Mouse (Mus musculus): ENCODE measurements around the gene Igf1r. TPM values are rescaled to one million over a fixed set of nuclear protein-coding genes. Genes with fewer than 3 reads are reported as not detected.

Gene Igf1r
- polyA plus RNA-seq, 1 experiment: 21.3 TPM

DNA sequence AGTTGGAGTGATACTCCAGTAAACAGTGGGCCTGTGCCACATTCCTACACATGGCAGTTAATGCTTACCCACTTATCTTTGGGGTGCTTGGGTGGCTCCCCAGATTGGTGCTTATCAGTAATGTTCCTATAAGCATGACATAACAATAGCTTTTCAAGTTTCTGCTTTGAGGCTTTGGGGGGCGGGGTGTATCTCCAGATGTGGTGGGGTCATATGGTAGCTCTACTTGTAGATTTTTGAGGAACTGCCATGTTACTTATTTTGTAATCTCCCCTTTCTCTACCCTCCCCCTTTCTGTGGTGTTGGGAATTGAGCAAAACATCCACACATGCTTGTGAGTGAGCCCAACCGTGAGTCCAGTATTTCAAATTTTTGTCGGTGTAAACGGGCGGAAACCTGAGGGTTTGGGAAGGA lies 32.4 kb downstream of the Igf1r start:
- WGBS: 7% methylated on average over 5 of the region's 5 CpGs
- Histone ChIP-seq H3K4me3 (replicated peaks; ENCODE audit: control insufficient read depth, low read depth, low read length) (peak overlapping the region; percentile 18), H3K4me1 (ENCODE audit: control insufficient read depth, insufficient read depth, low read length) (peaks cover 9% of the 10 kb centered on the region), H3K27ac (ENCODE audit: control insufficient read depth, insufficient read depth, low read depth, low read length, poor library complexity) (peak overlapping the region; percentile 85)
- TF ChIP-seq POLR2A (IDR thresholded peaks at IDR 0.05; ENCODE audit: borderline replicate concordance, control insufficient read depth, low read depth, low read length): no peak
- TF ChIP-seq CTCF (IDR thresholded peaks at IDR 0.05; ENCODE audit: control insufficient read depth, insufficient read depth, low read length): no peak

DNA sequence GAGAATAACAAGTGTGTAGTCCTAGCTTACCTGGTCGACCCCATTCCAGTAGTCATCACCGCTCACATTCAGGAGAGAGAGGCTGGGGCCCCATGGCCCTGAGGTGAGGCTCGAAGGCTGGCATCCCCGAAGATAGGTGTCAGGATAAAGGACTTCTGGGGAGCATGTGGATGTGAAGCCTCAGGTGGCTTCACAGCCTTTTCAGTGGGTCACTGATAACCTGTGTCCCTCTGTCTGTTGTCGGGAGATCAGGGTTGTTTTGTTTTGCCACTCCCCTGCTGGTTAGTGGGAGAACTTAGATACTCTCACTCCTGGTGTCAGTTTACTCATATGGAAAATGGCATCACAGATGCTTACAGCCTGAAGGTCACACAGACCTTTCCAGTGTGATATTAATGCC lies 32.9 kb downstream of the Igf1r start:
- WGBS: 27% methylated on average over 5 of the region's 5 CpGs
- TF ChIP-seq CTCF (IDR thresholded peaks at IDR 0.05; ENCODE audit: control insufficient read depth, insufficient read depth, low read length): no peak
- no peak for TF ChIP-seq POLR2A (IDR thresholded peaks at IDR 0.05; ENCODE audit: borderline replicate concordance, control insufficient read depth, low read depth, low read length)
- Histone ChIP-seq H3K27ac (ENCODE audit: control insufficient read depth, insufficient read depth, low read depth, low read length, poor library complexity) (peak overlapping the region; percentile 85), H3K4me3 (replicated peaks; ENCODE audit: control insufficient read depth, low read depth, low read length) (peak overlapping the region; percentile 18), H3K4me1 (ENCODE audit: control insufficient read depth, insufficient read depth, low read length) (peaks cover 9% of the 10 kb centered on the region)

DNA sequence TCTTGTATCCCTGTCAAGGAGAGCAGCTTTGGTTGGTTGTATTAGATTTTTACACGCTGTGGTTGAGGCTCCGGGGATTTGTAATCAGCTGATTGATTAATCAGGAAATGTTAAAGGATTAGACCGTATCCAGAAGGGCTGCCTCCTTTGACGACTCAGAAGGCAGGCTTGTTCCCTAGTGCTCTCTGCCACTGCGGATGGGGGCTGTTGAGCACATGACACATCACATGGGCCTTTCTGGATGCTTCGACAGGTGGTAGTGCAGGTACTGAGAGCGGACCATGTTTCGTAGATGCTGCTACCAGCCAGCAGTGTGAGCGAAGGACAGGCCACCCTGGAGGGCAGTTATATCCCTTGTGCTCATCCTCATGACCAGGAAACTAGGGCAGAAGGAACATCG lies 33.6 kb downstream of the Igf1r start:
- WGBS: 81% methylated on average over 10 of the region's 10 CpGs
- Histone ChIP-seq H3K4me3 (replicated peaks; ENCODE audit: control insufficient read depth, low read depth, low read length) (no peak overlapping the region), H3K4me1 (ENCODE audit: control insufficient read depth, insufficient read depth, low read length) (peaks cover 9% of the 10 kb centered on the region), H3K27ac (ENCODE audit: control insufficient read depth, insufficient read depth, low read depth, low read length, poor library complexity) (no peak overlapping the region)
- TF ChIP-seq POLR2A (IDR thresholded peaks at IDR 0.05; ENCODE audit: borderline replicate concordance, control insufficient read depth, low read depth, low read length) (no peak), CTCF (IDR thresholded peaks at IDR 0.05; ENCODE audit: control insufficient read depth, insufficient read depth, low read length) (no peak)

DNA sequence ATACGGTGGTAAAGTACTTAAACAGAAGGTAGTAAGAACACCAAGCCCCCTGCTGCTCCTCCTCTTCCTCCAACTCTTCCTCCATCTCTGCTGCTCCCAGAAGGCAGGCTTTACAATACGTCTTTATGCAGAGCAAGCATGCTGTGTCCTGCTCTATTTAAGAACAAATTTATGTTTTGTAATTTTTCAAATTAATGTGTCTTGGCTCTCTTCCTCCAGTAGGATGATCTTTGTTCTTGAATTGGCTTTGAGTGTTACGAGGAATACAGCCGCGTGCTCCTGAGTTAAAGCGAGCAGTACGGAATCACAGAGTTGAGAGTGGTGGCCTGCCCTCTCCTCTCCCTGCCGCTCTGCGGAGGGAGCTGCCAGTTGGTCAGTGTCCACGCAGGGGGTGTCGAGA lies 34.2 kb downstream of the Igf1r start:
- Histone ChIP-seq H3K27ac (ENCODE audit: control insufficient read depth, insufficient read depth, low read depth, low read length, poor library complexity) (no peak overlapping the region), H3K4me3 (replicated peaks; ENCODE audit: control insufficient read depth, low read depth, low read length) (no peak overlapping the region), H3K4me1 (ENCODE audit: control insufficient read depth, insufficient read depth, low read length) (peaks cover 9% of the 10 kb centered on the region)
- 90% methylated on average over 11 of the region's 11 CpGs for WGBS
- TF ChIP-seq CTCF (IDR thresholded peaks at IDR 0.05; ENCODE audit: control insufficient read depth, insufficient read depth, low read length) (no peak), POLR2A (IDR thresholded peaks at IDR 0.05; ENCODE audit: borderline replicate concordance, control insufficient read depth, low read depth, low read length) (no peak)

DNA sequence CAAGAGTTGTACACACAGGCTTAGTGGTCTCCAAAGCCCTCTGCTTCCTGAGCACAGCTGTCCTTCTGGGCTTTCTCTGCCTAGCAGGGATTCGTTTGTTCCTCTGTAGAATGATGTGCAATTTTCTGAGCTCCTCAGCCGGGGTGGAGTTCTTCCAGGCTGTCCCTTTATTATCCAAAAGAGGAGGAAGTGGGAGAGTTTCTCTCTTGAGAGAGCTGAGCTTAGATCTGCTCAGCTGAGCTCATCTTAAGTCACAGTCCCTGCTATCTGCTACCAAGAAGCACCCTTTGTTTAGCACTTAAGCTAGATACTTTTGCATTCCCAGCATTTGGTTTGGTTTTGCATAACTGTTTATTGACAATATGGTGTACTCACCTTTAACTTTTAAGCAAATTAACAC lies 36.7 kb downstream of the Igf1r start:
- WGBS: 22% methylated on average over 2 of the region's 2 CpGs
- Histone ChIP-seq H3K4me1 (ENCODE audit: control insufficient read depth, insufficient read depth, low read length) (peaks cover 14% of the 10 kb centered on the region), H3K27ac (ENCODE audit: control insufficient read depth, insufficient read depth, low read depth, low read length, poor library complexity) (no peak overlapping the region)

DNA sequence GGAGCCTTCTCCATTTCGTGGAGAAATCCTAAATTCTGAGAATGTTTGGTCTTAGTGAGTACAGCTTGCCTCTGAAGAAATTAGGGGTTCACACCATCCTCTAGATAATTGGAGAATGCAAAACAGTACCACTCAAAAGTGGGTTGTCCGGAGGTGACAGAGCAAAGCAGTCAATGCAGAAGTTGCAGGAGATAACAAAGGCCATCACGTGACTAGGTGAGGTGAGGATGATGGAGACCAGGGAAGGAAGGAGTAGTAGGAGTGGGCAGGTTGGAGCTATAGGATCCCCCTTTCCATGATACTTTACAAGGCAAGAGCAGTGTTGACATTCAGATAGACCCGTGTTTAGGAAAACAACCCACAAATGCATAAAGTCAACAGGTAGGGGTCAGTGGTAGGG lies 41.0 kb downstream of the Igf1r start:
- Histone ChIP-seq H3K4me1 (ENCODE audit: control insufficient read depth, insufficient read depth, low read length) (peaks cover 10% of the 10 kb centered on the region), H3K4me3 (replicated peaks; ENCODE audit: control insufficient read depth, low read depth, low read length) (no peak overlapping the region), H3K27ac (ENCODE audit: control insufficient read depth, insufficient read depth, low read depth, low read length, poor library complexity) (no peak overlapping the region)
- WGBS: 71% methylated on average over 4 of the region's 4 CpGs
- TF ChIP-seq POLR2A (IDR thresholded peaks at IDR 0.05; ENCODE audit: borderline replicate concordance, control insufficient read depth, low read depth, low read length) (no peak), CTCF (IDR thresholded peaks at IDR 0.05; ENCODE audit: control insufficient read depth, insufficient read depth, low read length) (no peak)

More for the DNA sequence above, 36.7 kb downstream of the Igf1r start:
- no peak overlapping the region for H3K4me3 ChIP-seq (replicated peaks; ENCODE audit: control insufficient read depth, low read depth, low read length)
- TF ChIP-seq POLR2A (IDR thresholded peaks at IDR 0.05; ENCODE audit: borderline replicate concordance, control insufficient read depth, low read depth, low read length): no peak
- no peak for TF ChIP-seq CTCF (IDR thresholded peaks at IDR 0.05; ENCODE audit: control insufficient read depth, insufficient read depth, low read length)

DNA sequence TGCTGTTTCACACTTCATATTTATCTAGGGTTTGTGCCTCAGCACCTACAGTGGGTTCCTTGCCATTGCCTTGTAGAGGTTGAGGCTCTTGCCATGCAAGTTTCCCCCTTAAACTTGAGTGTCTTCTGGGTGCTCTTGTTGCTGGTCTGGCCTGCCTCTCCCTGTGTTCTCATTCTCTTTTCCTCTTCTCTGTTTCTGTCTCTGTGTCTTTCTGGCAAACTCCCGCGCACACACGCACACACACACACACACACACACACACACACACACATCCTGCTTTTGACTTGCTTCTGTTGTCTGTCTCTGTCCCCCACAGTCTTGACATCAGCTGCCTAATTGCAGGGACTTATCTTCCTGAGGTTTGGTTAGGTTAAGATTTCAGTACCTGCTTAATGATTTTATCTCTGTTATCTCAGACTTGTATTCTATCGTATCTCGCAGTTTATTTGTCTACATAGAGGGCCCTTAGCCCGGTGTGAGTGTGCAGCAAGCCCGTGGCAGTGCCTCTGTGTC lies 41.8 kb downstream of the Igf1r start:
- TF ChIP-seq CTCF (IDR thresholded peaks at IDR 0.05; ENCODE audit: control insufficient read depth, insufficient read depth, low read length) (no peak), POLR2A (IDR thresholded peaks at IDR 0.05; ENCODE audit: borderline replicate concordance, control insufficient read depth, low read depth, low read length) (no peak)
- 44% methylated on average over 7 of the region's 7 CpGs for WGBS
- Histone ChIP-seq H3K4me1 (ENCODE audit: control insufficient read depth, insufficient read depth, low read length) (peaks cover 10% of the 10 kb centered on the region), H3K27ac (ENCODE audit: control insufficient read depth, insufficient read depth, low read depth, low read length, poor library complexity) (no peak overlapping the region), H3K4me3 (replicated peaks; ENCODE audit: control insufficient read depth, low read depth, low read length) (no peak overlapping the region)

DNA sequence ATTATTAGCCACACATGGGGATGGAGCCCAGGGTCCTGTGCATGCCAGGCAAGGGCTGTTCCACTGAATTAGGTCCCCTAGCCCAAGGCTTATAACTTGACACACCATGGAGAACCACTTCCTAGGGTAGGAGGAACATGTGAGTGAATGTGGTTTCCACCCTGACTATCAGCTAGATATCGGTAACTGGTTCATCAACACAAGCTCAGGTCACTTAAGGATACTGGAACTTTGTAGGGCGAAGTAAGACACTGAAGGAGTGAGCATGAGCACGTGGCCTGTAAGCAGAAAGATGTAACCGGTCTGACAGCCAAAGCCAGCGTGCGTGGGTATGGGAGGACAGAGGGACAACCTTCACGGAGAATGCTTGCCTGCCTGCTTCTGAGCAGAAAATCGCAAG lies 42.6 kb downstream of the Igf1r start:
- H3K4me1 ChIP-seq (ENCODE audit: control insufficient read depth, insufficient read depth, low read length): peaks cover 12% of the 10 kb centered on the region

More for the DNA sequence above, 42.6 kb downstream of the Igf1r start:
- H3K4me3 ChIP-seq (replicated peaks; ENCODE audit: control insufficient read depth, low read depth, low read length): no peak overlapping the region
- 16% methylated on average over 8 of the region's 8 CpGs for WGBS
- no peak overlapping the region for H3K27ac ChIP-seq (ENCODE audit: control insufficient read depth, insufficient read depth, low read depth, low read length, poor library complexity)
- TF ChIP-seq CTCF (IDR thresholded peaks at IDR 0.05; ENCODE audit: control insufficient read depth, insufficient read depth, low read length) (no peak), POLR2A (IDR thresholded peaks at IDR 0.05; ENCODE audit: borderline replicate concordance, control insufficient read depth, low read depth, low read length) (no peak)
